Mouse (Mus musculus) neural tube, embryonic 15.5 days (tissue): Measurements from ENCODE around the gene Myl9. TPM values are rescaled to one million over a fixed set of nuclear protein-coding genes. Genes with fewer than 3 reads are reported as not detected.

ENCODE experiments used
- ATAC-seq: fragments of 200-750 bp; cut with Nextera tagmentation; 2 replicates; pipeline ENCODE4 v1.8.0; 2017; ENCODE audit warnings: mild to moderate bottlenecking, moderate TSS enrichment, moderate library complexity; ENCODE audit not compliant: low FRiP score
- H3K27ac ChIP-seq: fragments of 300-500 bp; sonication (generic); replicated peaks from 2 replicates; pipeline ENCODE4 v1.5.1; 2015; ENCODE audit warnings: mild to moderate bottlenecking, inconsistent platforms
- H3K27me3 ChIP-seq: fragments of 300-500 bp; sonication (generic); replicated peaks from 2 replicates; pipeline ENCODE4 v1.6.1; 2015; ENCODE audit warnings: inconsistent platforms
- H3K36me3 ChIP-seq: fragments of 300-500 bp; sonication (generic); 2 replicates; pipeline ENCODE4 v1.6.1; 2015; ENCODE audit warnings: inconsistent platforms
- H3K4me1 ChIP-seq: fragments of 300-500 bp; sonication (generic); 2 replicates; pipeline ENCODE4 v1.6.1; 2015; ENCODE audit warnings: inconsistent platforms
- H3K4me2 ChIP-seq: fragments of 300-500 bp; sonication (generic); 2 replicates; pipeline ENCODE4 v1.6.1; 2015; ENCODE audit warnings: inconsistent platforms, mild to moderate bottlenecking, moderate library complexity
- H3K4me3 ChIP-seq: fragments of 300-500 bp; sonication (generic); replicated peaks from 2 replicates; pipeline ENCODE4 v1.5.1; 2015; ENCODE audit warnings: mild to moderate bottlenecking, inconsistent platforms
- H3K9ac ChIP-seq: fragments of 300-500 bp; sonication (generic); replicated peaks from 2 replicates; pipeline ENCODE4 v1.6.1; 2015; ENCODE audit warnings: mild to moderate bottlenecking, inconsistent platforms
- H3K9me3 ChIP-seq: fragments of 300-500 bp; sonication (generic); replicated peaks from 2 replicates; pipeline ENCODE4 v1.6.1; 2016; ENCODE audit warnings: inconsistent platforms
- WGBS: fragments of 180-500 bp; shearing (Covaris S2); methylation state at CpG from one replicate; pipeline ENCODE4 v1.1.7; 2015; ENCODE audit warnings: mixed read lengths; 5-methylcytosine and 5-hydroxymethylcytosine counted together
- polyA plus RNA-seq: library from polyadenylated mRNA; unstranded; fragments of >200 nt; fragmentation: Nextera tagmentation; extraction: Ambion mirVana; gene quantifications from 2 replicates; pipeline ENCODE4 v1.2.1, GENCODE M21; 2015

The Myl9 gene
- 40.8 and 169 TPM in 2 replicates for polyA plus RNA-seq

DNA sequence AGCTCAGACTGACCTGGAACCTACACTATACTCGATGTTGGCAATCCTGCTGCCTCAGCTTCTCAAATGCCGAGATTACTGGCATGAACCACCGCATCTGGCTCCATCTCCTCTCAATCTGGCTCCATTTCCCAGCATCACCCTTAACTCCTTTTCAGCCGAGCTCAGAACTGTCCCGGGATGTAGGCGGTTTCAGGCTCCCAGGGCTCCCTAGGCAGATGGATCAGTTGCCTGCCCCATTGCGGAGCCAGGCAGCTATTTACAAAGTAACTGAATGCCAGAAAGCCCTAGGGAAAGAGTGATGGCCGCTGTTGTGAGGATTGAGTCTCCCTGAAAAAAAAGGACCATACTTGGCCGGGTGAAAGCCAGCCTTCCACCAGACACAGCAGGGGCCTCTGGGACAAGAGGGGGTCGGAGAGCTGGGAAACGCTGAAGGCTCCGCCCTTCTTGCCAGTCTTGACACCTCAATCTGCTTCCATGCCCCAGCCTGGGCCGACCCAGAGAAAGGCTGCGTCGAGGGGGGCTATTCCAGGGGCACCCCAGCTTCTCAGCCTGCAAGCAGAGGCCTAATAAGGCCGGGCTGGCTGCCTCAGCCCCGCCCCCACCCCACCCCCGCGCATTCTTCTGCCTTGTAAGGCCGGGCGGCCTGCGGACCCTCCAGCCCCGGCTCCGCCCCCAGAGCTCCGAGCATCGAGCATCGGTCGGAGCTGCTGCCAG lies at the start of gene Myl9:
Gene Myl9, plus strand, starts transcription at position 683 of the 717 bp plus-strand sequence.
- H3K27me3 ChIP-seq, result 0 out of 2 replicates have a peak, but pooled peaks cover 2% of the 10 kb centered on the region
- no peaks in the 10 kb centered on the region for H3K36me3 ChIP-seq
- peak within 1 kb of the TSS; percentile 34 for H3K4me3 ChIP-seq
- H3K4me1 ChIP-seq, result peaks cover 21% of the 10 kb centered on the region
- peak within 1 kb of the TSS; percentile 74 for H3K27ac ChIP-seq
- WGBS, result 3% methylated on average over 28 of the region's 28 CpGs
- peak within 1 kb of the TSS; percentile 46 for H3K9ac ChIP-seq
- ATAC-seq, result peak; percentile 79
- H3K9me3 ChIP-seq, result no peaks in the 10 kb centered on the region
- H3K4me2 ChIP-seq, result peak within 1 kb of the TSS; percentile 69

DNA sequence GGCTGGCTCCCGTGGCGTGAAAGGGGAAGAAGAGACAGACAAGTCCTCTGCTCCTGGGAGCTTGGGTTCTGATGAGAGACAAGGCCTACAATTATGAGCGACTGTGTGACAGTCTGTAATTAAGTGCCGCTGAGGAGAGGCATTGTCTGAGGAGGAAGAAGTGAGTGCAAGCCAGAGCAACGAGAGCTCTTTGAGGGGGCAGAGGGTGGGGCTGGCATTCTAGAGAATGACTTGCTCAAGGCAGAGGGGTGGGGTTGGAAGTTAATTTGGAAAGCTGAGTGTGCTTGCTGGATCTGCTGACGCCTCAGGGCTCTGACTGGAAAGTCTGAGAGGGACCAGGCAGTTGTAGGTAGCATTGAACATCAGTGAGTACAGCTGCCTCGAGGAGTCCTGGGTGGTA lies 48.9 kb upstream of the Myl9 start:
- Histone ChIP-seq H3K27ac (peak overlapping the region; percentile 60), H3K9me3 (no peaks in the 10 kb centered on the region), H3K4me2 (peak overlapping the region; percentile 25), H3K36me3 (0 out of 2 replicates have a peak, but pooled peaks cover 3% of the 10 kb centered on the region), H3K4me1 (peaks cover 67% of the 10 kb centered on the region), H3K27me3 (no peaks in the 10 kb centered on the region), H3K4me3 (no peak overlapping the region), H3K9ac (peak overlapping the region; percentile 18)
- WGBS, result 10% methylated on average over 7 of the region's 7 CpGs
- no peak for ATAC-seq

DNA sequence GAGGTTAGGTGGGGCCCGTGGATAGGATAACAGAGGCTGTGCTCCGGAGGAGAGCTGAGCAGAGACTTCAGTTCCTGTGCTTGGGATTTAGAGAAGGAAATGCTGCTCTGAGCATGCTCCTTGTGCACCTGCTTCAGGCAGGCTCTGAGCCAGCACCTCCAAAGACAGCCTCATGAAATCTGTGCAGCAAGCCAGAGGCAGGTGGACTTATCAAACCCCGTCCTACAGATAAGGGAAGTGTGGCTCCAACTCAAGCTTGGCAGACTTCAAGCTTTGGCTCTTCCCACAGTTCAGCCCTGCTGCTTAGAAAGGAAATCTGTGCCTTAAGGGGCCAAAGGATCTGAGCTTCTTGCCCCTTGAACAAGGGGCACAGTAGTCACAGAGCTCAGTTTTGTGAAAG lies 48.3 kb upstream of the Myl9 start:
- H3K9ac ChIP-seq, result peak overlapping the region; percentile 23; the same call in 1 of the 2 replicates
- no peaks in the 10 kb centered on the region for H3K27me3 ChIP-seq
- 48% methylated on average over 3 of the region's 3 CpGs for WGBS
- H3K36me3 ChIP-seq, result 0 out of 2 replicates have a peak, but pooled peaks cover 3% of the 10 kb centered on the region
- H3K4me3 ChIP-seq, result no peak overlapping the region
- H3K4me1 ChIP-seq, result peaks cover 71% of the 10 kb centered on the region
- H3K9me3 ChIP-seq, result no peaks in the 10 kb centered on the region
- ATAC-seq, result no peak
- peak overlapping the region; percentile 60 for H3K27ac ChIP-seq
- H3K4me2 ChIP-seq, result peak overlapping the region; percentile 25; the same call in 1 of the 2 replicates

DNA sequence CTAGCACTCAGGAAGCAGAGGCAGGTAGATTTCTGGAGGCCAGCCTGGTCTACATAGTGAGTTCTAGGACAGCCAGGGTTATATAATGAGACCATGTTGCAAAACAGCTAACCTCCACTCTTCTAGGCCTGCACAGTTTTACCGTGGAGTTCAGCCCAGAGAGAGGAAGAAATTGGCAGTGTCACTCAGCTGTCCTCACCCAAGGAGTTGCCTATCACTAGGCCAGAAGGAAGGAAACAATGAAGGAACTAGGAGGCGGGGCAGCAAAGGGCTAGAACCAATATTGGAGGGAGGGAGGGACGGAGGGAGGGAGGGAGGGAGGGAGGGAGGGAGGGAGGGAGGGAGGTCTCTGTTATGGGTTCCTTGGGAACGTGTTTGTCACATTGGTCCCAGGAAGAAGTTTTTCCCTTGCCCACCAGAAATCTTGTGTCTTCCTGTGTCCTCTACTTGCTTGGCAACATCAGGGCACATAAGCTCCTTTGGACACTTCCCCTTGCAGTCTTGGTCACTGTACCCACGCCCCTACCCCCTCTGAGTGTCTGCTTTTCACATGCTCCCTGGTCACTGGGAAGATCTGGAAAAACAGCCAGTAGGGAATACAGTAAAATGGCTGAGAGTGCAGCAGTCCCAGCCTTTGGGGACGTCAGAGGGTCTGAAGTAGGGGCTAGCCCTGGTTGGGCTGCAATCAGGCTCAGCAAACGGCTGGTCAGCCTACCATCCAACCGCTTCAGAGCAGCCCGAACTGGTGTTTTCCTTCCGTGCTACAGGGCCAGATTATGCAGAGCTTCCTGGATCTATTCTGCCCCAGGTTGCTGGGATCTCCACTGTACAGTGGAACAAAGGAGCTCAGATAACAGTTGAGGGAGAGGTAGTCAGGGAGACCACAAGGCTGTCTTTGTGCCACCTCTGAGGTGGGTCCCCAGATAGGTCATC lies 45.4 kb upstream of the Myl9 start:
- H3K9me3 ChIP-seq, result no peaks in the 10 kb centered on the region
- H3K36me3 ChIP-seq, result 0 out of 2 replicates have a peak, but pooled peaks cover 3% of the 10 kb centered on the region
- H3K4me2 ChIP-seq, result 0 out of 2 replicates have a peak overlapping the region, but pooled peaks have one; percentile 6
- 70% methylated on average over 9 of the region's 10 CpGs for WGBS
- no peak overlapping the region for H3K4me3 ChIP-seq
- H3K27me3 ChIP-seq, result no peaks in the 10 kb centered on the region
- H3K4me1 ChIP-seq, result peaks cover 68% of the 10 kb centered on the region
- H3K9ac ChIP-seq, result no peak overlapping the region
- ATAC-seq, result no peak
- H3K27ac ChIP-seq, result peak overlapping the region; percentile 37; the same call in 1 of the 2 replicates

DNA sequence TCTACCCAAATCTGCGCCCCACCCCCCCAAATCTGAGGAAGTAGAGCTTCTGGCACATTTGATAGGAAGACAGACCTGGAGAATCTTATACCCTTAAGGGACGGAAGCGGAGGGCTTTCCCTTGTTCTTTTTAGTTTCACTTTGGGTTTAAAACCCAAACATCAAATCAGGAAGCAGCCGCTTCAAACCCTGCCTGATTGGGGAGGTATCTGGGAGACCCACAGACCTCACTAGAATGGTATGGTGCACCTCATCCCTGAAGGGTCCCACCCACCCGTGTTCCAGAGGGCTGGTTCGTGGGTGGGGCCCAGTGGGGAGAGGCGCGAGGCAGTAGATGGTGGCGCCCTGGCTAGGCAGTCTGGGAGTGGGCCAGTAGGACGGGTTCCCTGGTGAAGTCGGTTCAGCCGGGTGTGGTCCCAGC lies 44.7 kb upstream of the Myl9 start:
- H3K27me3 ChIP-seq, result no peaks in the 10 kb centered on the region
- WGBS, result 87% methylated on average over 12 of the region's 12 CpGs
- H3K9ac ChIP-seq, result no peak overlapping the region
- 0 out of 2 replicates have a peak, but pooled peaks cover 3% of the 10 kb centered on the region for H3K36me3 ChIP-seq
- H3K27ac ChIP-seq, result no peak overlapping the region
- no peaks in the 10 kb centered on the region for H3K9me3 ChIP-seq
- H3K4me2 ChIP-seq, result 0 out of 2 replicates have a peak overlapping the region, but pooled peaks have one; percentile 6
- peaks cover 68% of the 10 kb centered on the region for H3K4me1 ChIP-seq
- no peak overlapping the region for H3K4me3 ChIP-seq
- no peak for ATAC-seq

DNA sequence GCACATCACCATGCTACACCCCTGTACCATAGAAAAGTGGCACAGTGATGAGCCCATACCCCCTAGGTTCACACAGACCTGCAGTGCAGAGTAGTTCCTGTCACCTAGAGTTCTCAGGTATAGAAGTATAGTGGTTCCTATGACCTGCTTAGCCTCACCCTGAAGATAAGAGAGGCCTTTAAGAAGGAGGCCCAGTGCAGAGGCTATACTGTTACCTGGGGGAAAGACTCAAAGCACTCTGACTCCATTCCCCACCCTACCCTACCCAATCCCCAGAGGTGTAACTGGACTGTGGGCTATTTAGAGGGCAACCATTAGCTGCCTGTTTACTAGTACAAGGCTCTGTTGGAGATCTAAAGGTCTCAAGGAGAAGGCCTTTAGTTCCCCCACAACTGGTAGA lies 43.6 kb upstream of the Myl9 start:
- ATAC-seq, result no peak
- no peak overlapping the region for H3K27ac ChIP-seq
- H3K36me3 ChIP-seq, result 0 out of 2 replicates have a peak, but pooled peaks cover 3% of the 10 kb centered on the region
- peaks cover 66% of the 10 kb centered on the region for H3K4me1 ChIP-seq
- no peak overlapping the region for H3K4me3 ChIP-seq
- H3K9ac ChIP-seq, result no peak overlapping the region
- no peaks in the 10 kb centered on the region for H3K9me3 ChIP-seq
- H3K27me3 ChIP-seq, result no peaks in the 10 kb centered on the region
- no peak overlapping the region for H3K4me2 ChIP-seq

DNA sequence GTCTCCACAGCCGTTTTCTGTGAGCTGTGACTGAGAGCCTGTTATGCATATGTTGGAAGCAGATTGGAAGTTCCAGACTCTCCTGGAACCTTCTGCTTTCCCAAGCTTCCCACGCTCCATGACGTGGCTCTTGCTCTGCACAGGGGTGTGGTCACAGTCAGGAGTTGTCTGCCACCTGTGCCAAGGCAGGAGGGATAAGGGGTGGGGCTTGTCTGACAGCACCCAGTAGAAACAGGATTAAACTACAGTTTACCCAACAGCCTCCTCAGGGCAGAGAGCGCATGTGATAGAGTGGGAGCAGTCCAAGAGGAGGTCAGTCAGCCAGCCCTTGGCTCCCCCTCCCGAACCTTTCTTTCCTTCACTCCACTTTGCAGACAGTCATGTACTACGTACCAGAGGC lies 43.1 kb upstream of the Myl9 start:
- no peak for ATAC-seq
- 81% methylated on average over 6 of the region's 6 CpGs for WGBS

DNA sequence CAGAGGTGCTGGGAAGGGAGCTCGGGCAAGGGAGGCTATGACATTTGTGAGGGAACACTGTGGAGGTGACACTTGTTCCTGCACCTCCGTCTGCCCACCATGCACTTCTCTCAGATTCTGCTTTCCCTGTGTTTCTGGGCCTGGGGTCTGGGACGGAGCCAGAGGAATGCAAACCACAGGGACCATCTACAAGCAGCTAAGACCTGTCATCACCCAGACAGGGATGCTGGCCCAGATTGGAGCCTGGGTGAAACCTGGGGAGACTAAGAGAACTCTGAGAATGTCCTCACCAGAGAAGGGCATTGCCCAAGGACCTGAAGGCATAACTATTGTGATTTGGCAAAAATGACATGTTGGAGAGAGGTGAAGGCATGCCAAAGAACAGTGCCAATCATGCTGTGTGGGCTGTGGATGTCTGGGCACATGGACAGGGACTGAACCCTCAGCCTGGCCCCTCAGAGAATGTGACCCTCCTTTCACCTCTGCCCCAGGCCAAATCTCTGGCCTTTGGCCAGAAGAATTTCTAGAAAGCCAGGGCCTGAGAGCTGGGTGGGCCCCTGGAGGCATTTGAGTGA lies 39.4 kb upstream of the Myl9 start:
- Histone ChIP-seq H3K36me3 (0 out of 2 replicates have a peak, but pooled peaks cover 2% of the 10 kb centered on the region), H3K9ac (no peak overlapping the region), H3K4me1 (peaks cover 62% of the 10 kb centered on the region), H3K27me3 (no peaks in the 10 kb centered on the region), H3K9me3 (no peaks in the 10 kb centered on the region), H3K27ac (no peak overlapping the region), H3K4me3 (no peak overlapping the region), H3K4me2 (no peak overlapping the region)
- WGBS, result 79% methylated on average over 3 of the region's 3 CpGs
- ATAC-seq, result no peak

More for the DNA sequence above, 43.1 kb upstream of the Myl9 start:
- Histone ChIP-seq H3K36me3 (0 out of 2 replicates have a peak, but pooled peaks cover 5% of the 10 kb centered on the region), H3K9ac (no peak overlapping the region), H3K9me3 (no peaks in the 10 kb centered on the region), H3K4me1 (peaks cover 66% of the 10 kb centered on the region), H3K27ac (no peak overlapping the region), H3K27me3 (no peaks in the 10 kb centered on the region), H3K4me2 (no peak overlapping the region), H3K4me3 (no peak overlapping the region)

DNA sequence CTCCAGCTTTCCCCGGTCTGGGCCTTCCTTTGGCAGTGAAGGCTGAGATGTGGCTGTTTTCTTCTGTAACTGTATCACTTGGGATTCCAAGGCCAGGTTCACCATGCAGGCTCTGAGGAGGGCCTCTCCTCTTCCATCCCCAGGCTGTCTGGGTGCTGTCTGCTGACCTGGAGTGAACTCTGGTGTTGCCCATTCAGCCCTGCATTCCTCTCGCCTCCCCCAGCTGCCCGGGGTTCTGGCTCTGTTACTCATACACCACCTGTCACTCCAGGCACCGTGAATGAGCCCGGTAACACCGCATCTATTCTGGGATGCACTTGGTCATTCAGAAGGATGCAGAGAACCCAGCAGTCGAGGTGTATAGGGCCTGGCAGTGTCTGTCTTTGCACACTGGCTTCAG lies 38.4 kb upstream of the Myl9 start:
- H3K4me2 ChIP-seq, result no peak overlapping the region
- no peak overlapping the region for H3K4me3 ChIP-seq
- ATAC-seq, result no peak
- peaks cover 67% of the 10 kb centered on the region for H3K4me1 ChIP-seq
- H3K9ac ChIP-seq, result no peak overlapping the region
- H3K27me3 ChIP-seq, result no peaks in the 10 kb centered on the region
- no peak overlapping the region for H3K27ac ChIP-seq
- 0 out of 2 replicates have a peak, but pooled peaks cover 2% of the 10 kb centered on the region for H3K36me3 ChIP-seq
- WGBS, result 43% methylated on average over 7 of the region's 7 CpGs
- H3K9me3 ChIP-seq, result no peaks in the 10 kb centered on the region

DNA sequence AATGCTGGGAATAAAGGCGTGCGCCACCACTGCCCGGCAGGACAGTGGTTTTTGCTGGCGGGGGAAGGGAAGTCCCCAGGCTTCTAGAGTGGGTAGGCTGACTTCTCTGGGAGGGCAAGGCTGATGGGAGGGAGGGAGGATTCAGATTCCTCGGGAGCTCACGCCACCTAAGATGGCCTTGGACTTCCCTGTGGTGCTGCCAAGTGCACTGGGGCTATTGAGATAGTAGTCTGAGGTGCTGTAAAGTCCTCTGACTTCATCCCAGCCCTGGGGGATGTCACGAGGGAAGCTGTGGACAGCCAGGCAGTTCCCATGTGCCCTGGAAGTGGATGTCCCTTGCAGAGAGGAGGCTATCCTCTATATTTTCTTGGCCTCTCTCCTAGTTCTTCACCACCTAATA lies 37.2 kb upstream of the Myl9 start:
- H3K36me3 ChIP-seq, result 0 out of 2 replicates have a peak, but pooled peaks cover 2% of the 10 kb centered on the region
- H3K9me3 ChIP-seq, result no peaks in the 10 kb centered on the region
- H3K4me1 ChIP-seq, result peaks cover 65% of the 10 kb centered on the region
- no peak overlapping the region for H3K9ac ChIP-seq
- H3K27ac ChIP-seq, result no peak overlapping the region
- WGBS, result 72% methylated on average over 7 of the region's 7 CpGs
- H3K4me3 ChIP-seq, result no peak overlapping the region
- no peaks in the 10 kb centered on the region for H3K27me3 ChIP-seq
- ATAC-seq, result no peak
- no peak overlapping the region for H3K4me2 ChIP-seq

DNA sequence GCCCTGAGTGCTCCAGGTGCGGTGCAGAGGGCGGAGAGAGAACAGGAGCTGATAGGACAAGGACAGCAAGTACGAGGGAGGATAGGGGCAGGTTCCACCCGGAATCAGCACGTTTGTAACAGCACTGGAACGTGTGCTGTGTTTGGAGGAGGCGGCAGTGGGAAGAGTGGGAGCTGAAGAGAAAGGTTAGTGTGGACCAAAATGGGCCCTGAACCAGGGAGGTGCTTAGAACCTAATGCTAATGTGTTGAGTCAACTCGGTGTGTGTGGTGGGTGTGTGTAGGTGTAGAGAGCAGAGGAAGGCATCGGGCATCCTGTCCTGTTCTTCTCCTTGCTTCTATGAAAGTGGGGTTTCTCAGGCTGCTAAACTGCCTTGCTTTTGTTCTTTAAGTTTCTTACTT lies 34.0 kb upstream of the Myl9 start:
- H3K4me3 ChIP-seq, result no peak overlapping the region
- ATAC-seq, result no peak
- WGBS, result 91% methylated on average over 9 of the region's 9 CpGs
- no peak overlapping the region for H3K27ac ChIP-seq
- no peaks in the 10 kb centered on the region for H3K9me3 ChIP-seq
- H3K36me3 ChIP-seq, result peaks cover 13% of the 10 kb centered on the region
- H3K27me3 ChIP-seq, result no peaks in the 10 kb centered on the region
- H3K9ac ChIP-seq, result no peak overlapping the region
- H3K4me2 ChIP-seq, result no peak overlapping the region
- peaks cover 38% of the 10 kb centered on the region for H3K4me1 ChIP-seq
